Mouse (Mus musculus) spleen, postnatal 36 days (tissue): ENCODE data around the gene Rnf114.

Source experiments
- DNase-seq, 2 experiments: peaks; one replicate each; pipeline ENCODE4 v3.0.0; 2022; ENCODE audit warnings: low spot score in 2 of 2, mixed read lengths in 1 of 2

The Rnf114 gene

DNA sequence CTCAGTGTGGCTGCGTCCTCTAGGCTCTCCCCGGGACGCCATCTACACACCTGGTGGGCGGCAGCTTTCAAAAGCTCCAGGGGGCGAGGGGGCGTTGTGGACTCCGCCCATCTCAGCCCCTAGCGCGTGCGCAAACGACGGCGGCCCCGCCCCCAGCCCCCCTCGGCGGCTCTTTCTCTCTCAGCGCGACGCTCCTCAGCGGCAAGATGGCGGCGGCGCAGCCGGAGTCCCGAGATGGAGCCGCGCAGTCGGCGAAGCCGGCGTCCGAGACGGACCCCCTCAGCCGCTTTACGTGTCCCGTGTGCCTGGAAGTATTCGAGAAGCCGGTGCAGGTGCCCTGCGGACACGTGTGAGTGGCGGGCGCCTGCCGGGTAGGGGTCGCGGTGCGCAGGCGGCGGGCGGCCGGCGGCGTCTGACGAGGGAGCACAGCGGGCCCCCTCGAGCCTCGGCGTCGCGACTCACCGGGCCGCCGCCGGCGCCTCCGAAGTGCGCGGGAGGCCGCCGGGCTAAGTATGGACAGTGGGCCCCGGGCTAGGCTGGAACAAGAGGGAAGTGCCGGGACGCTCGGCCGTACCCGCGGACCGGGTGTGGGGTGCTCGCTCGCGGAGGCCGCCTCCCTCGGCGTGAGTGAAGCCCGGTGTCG, 10.9 kb downstream of the Rnf114 start:
- peak; percentile 84 to 87 for DNase-seq

GRCm38 (mm10) chr2:167503896-167504349, 11.5 kb downstream of the Rnf114 start:
- DNase-seq: peak; percentile 47 to 54

- peak; percentile 62 to 70 for DNase-seq
These were observed 12.7 kb downstream of the Rnf114 start for GRCm38 (mm10) chr2:167505127-167505526.

DNA sequence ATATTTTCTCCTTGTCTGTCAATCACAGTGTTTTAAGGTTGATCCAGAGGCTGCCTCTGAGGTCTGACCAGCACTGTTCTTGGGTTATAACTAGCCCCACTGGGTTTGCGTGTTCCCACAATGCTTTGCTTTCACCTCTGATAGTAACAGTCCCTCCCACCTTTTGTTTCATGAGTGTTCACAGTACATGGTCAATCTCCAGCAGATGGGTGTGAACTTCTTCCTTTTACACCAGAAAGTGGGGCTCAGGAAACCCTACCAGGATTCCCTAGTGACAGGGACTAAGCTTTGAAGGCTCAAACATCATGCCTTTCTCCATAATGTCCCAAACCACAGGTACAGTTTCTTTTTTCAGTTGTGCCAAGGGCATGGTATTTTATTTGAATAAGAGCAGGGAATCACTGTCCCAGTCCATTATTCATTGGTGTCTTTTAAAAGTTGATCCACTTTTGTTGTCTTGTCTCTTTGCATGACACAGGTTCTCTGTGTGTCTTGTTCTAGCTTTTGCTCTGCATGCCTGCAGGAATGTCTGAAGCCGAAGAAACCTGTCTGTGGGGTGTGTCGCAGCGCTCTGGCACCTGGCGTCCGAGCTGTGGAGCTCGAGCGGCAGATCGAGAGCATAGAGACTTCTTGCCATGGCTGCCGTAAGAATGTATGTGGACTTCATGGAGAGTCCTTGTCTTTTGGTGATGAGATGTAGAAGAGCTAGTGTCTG, 14.3 kb downstream of the Rnf114 start:
- no peak for DNase-seq

GRCm38 (mm10) chr2:167507719-167508385, 15.4 kb downstream of the Rnf114 start:
- no peak for DNase-seq

GRCm38 (mm10) chr2:167508569-167508968, 16.1 kb downstream of the Rnf114 start:
- DNase-seq: no peak

DNA sequence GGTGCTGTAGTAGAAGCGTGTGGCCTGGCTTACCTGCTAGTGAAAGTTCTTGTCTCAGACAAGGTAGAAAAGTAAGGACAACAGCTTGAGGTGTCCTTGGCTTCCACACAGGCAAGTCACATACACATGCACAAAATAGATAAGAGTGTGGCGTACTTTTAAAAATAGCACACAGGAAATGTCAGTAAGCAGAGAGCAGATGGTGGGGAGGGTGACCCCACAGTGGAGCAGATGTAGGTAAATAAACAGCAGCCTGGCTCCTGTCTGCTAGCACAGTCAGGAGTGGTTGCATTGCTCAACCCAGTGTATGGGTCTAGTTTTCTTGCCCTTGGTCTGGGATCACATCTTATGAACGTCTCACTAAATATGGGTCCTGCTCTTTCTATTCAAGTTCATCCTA, 18.0 kb downstream of the Rnf114 start:
- no peak for DNase-seq

DNA sequence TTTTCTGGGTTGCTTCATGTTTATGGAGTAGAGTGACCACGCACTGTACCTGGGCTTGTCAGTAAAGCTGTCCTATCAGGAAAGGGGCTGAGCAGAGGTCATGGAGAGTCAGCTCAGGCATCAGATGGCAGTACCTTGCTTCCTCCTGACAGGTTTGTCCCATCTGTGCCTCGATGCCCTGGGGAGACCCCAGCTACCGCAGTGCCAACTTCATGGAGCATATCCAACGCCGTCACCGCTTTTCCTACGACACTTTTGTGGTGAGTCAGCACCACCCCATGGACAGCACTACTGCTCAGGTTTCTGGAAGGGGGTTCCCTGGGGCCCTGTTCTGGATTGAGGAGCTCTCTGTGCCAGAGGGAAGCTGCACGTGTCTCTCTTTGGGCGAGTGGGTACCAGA, 19.9 kb downstream of the Rnf114 start:
- no peak for DNase-seq

DNA sequence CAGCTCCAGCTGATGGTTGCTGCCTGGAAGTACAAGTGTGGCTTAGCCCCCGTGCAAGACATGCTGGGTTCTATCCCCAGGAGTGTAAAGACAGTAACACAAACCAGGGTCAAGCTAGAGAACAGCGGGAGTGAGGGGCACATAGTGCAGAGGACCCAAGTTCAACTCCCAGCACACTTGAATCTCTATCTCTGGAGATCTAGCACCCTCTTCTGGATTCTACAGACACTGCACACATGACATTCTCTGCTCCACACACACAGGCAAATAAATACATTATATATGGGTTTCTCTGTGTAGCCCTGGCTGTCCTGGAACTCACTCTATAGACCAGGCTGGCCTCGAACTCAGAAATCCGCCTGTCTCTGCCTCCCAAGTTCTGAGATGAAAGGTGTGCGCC, 20.5 kb downstream of the Rnf114 start:
- DNase-seq: no peak

- no peak for DNase-seq
These were observed 22.2 kb downstream of the Rnf114 start for GRCm38 (mm10) chr2:167514641-167515040.

GRCm38 (mm10) chr2:167515688-167516087, 23.2 kb downstream of the Rnf114 start:
- DNase-seq: no peak

DNA sequence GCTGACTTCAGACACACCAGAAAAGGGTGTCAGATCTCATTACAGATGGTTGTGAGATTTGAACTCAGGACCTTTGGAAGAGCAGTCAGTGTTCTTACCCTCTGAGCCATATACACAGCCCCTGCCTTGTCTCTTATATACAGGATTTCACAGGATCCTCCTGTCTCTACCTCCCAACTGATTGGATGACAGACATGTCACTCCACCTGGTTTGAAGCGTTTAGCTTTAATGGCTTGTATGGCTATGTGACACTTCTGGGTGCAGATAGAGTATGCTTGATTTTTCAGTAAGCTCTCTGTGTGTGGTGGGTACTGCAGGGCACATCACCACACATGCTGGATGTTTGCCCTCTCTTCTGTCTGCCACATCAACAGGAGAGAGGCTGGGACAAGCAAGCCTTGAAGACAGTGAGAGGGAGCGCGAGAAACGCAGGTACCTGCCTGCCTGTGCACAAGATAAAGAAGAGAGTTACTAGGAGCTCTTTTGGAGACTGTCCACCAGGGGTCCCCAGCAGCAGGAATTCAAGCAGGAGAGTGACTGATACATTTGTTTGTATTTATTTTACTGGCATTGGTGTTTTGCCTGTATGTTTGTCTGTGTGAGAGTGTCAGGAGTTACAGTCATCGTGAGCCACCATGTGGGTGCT, 27.3 kb downstream of the Rnf114 start:
- DNase-seq: no peak

DNA sequence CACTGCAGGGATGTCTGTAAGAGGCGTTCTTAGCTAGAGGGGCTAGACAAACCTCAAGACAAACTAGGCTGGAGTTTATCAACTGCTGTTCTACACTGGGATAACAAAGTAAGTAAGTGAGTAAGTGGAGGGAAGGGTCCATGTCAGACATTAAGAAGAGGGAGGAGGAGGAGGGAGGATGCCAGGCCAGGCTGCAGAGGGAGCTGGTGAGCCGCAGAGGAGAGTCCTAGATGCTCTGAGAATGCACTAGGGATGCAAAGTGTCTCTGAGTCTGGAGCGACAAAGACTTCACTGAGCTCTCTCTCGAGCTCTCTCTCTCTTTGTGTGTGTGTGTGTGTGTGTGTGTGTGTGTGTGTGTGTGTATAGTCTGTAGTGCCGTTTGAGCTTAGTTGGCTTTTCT, 35.8 kb downstream of the Rnf114 start:
- DNase-seq: no peak

GRCm38 (mm10) chr2:167529935-167530513, 37.6 kb downstream of the Rnf114 start:
- DNase-seq: no peak

- DNase-seq: no peak
These were observed 38.1 kb downstream of the Rnf114 start for GRCm38 (mm10) chr2:167530536-167530935.

DNA sequence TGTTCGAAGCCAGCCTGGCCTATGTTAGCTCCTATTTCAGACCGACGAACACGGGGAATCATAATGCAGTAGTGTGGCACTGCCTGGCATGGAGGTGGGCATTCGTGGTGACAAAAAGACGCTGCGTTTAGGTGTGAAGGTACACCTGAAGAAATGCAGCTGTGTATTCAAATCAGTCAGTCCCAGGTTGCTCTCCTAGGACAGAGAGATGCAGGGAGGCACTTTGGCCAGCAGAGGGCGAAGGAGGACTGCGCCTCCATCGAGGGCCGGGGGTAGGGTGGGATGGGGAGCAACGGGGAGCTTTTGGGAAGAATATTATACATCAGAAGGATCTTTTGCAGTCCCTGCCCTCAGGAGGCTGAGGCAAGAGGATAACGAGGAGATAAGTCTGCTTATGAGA, 39.7 kb downstream of the Rnf114 start:
- DNase-seq: peak in 1 of 2 experiments; percentile 34

DNA sequence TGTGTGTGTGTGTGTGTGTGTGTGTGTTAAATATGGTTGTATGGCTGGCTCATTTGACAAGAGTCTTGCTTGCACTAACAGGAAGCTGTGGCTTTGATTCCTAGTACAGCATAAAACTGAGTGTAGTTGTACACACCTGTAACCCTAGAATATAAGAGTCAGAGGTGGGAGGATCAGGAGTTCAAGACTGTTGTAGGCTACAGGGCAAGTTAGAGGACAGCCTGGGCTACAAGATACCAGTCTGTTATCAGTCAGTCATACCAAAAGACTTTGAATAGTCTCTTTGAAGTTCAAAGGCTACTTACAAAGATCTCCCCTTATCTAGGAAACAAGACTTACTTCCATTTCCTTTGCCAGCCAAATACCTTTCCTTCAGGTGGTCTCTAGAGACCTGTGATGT, 41.4 kb downstream of the Rnf114 start:
- DNase-seq: no peak

GRCm38 (mm10) chr2:167536320-167536945, 44.0 kb downstream of the Rnf114 start:
- no peak for DNase-seq

- DNase-seq: peak; percentile 90 to 91
These were observed 45.2 kb downstream of the Rnf114 start, which contains the start of gene Snai1 for GRCm38 (mm10) chr2:167537476-167538297. Gene Snai1 (plus strand): TSS chr2:167538195.

DNA sequence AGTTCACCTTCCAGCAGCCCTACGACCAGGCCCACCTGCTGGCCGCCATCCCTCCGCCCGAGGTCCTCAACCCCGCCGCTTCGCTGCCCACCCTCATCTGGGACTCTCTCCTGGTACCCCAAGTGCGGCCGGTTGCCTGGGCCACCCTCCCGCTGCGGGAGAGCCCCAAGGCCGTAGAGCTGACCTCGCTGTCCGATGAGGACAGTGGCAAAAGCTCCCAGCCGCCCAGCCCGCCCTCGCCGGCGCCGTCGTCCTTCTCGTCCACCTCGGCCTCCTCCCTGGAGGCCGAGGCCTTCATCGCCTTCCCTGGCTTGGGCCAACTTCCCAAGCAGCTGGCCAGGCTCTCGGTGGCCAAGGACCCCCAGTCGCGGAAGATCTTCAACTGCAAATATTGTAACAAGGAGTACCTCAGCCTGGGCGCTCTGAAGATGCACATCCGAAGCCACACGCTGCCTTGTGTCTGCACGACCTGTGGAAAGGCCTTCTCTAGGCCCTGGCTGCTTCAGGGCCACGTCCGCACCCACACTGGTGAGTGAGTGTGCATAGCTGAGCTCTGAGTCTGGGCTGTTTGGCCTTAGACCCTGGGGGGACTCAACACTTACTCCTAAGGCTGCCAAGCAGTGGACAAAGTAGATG, 46.3 kb downstream of the Rnf114 start:
- DNase-seq: no peak
